Mouse (Mus musculus) MEL (cell line): ENCODE measurements around the gene Ap1b1. TPM values are rescaled to one million over a fixed set of nuclear protein-coding genes. Genes with fewer than 3 reads are reported as not detected.

Experiments
- DNase-seq: peaks from one replicate; pipeline ENCODE4 v3.0.0; 2011; ENCODE audit warnings: low read depth, low spot score
- H3K27ac ChIP-seq: 2 replicates; pipeline ENCODE4 v1.5.1; 2012; ENCODE audit warnings: low read depth, mild to moderate bottlenecking, control low read depth, low read length, moderate library complexity; ENCODE audit not compliant: control insufficient read depth
- H3K27me3 ChIP-seq, 2 experiments: fragments of 150-350 bp in 1 of 2; sonication (generic) in 1 of 2; 2 replicates each; pipeline ENCODE4 v1.6.1; 2012; ENCODE audit warnings: low read length in 2 of 2, mild to moderate bottlenecking in 2 of 2, improper control_type of control experiment in 1 of 2, moderate library complexity in 1 of 2; ENCODE audit not compliant: insufficient read depth in 2 of 2, control insufficient read depth in 1 of 2
- H3K36me3 ChIP-seq, 2 experiments: 2 replicates each; pipeline ENCODE4 v1.6.1; 2012 to 2014; ENCODE audit warnings: low read length in 2 of 2, improper control_type of control experiment in 1 of 2, inconsistent platforms in 1 of 2, mild to moderate bottlenecking in 1 of 2; ENCODE audit not compliant: insufficient read depth in 2 of 2, control insufficient read depth in 1 of 2
- H3K4me1 ChIP-seq, 2 experiments: fragments of 150-350 bp in 1 of 2; sonication (generic) in 1 of 2; 2 replicates each; pipeline ENCODE4 v1.6.1; 2012; ENCODE audit warnings: low read length in 2 of 2, improper control_type of control experiment in 1 of 2, mild to moderate bottlenecking in 1 of 2; ENCODE audit not compliant: insufficient read depth in 2 of 2, control insufficient read depth in 1 of 2
- H3K4me3 ChIP-seq, 2 experiments: fragments of 150-350 bp in 1 of 2; sonication (generic) in 1 of 2; 2 replicates each; pipeline ENCODE4 v1.5.1; 2012; ENCODE audit warnings: low read depth in 2 of 2, low read length in 2 of 2, mild to moderate bottlenecking in 2 of 2, moderate library complexity in 2 of 2, control low read depth in 1 of 2, improper control_type of control experiment in 1 of 2; ENCODE audit not compliant: control insufficient read depth in 1 of 2, insufficient read depth in 1 of 2
- H3K79me2 ChIP-seq: 2 replicates; pipeline ENCODE4 v1.6.1; 2012; ENCODE audit warnings: mild to moderate bottlenecking, low read length, moderate library complexity; ENCODE audit not compliant: control insufficient read depth, poor library complexity, insufficient read depth
- H3K9ac ChIP-seq: 2 replicates; pipeline ENCODE4 v1.6.1; 2012; ENCODE audit warnings: low read depth, mild to moderate bottlenecking, control low read depth, low read length, moderate library complexity; ENCODE audit not compliant: control insufficient read depth, poor library complexity, severe bottlenecking
- H3K9me3 ChIP-seq: fragments of 150-350 bp; sonication (generic); replicated peaks from 2 replicates; pipeline ENCODE4 v1.6.1; 2012; ENCODE audit warnings: mild to moderate bottlenecking, low read length, improper control_type of control experiment, moderate library complexity; ENCODE audit not compliant: insufficient read depth
- BHLHE40 ChIP-seq: IDR thresholded peaks from 2 replicates; pipeline ENCODE4 v1.6.1; 2012; ENCODE audit warnings: low read depth, mild to moderate bottlenecking, inconsistent platforms, low read length, improper control_type of control experiment, borderline replicate concordance
- CHD1 ChIP-seq: IDR thresholded peaks from 2 replicates; pipeline ENCODE4 v1.6.1; 2012; ENCODE audit warnings: low read depth, mild to moderate bottlenecking, inconsistent platforms, low read length, improper control_type of control experiment
- CHD2 ChIP-seq: IDR thresholded peaks from 2 replicates; pipeline ENCODE4 v1.6.1; 2011; ENCODE audit warnings: low read length, improper control_type of control experiment
- CTCF ChIP-seq, 3 experiments: IDR thresholded peaks in 2 of 3; conservative IDR thresholded peaks in 1 of 3; 2 replicates each; pipeline ENCODE4 v1.5.1; 2011 to 2012; ENCODE audit warnings: low read length in 3 of 3, low read depth in 2 of 3, mild to moderate bottlenecking in 2 of 3, improper control_type of control experiment in 1 of 3, inconsistent platforms in 1 of 3, mixed read lengths in 1 of 3, moderate library complexity in 1 of 3; ENCODE audit not compliant: control insufficient read depth in 1 of 3, insufficient read depth in 1 of 3, poor library complexity in 1 of 3, severe bottlenecking in 1 of 3
- E2F4 ChIP-seq: IDR thresholded peaks from 2 replicates; pipeline ENCODE4 v1.6.1; 2011; ENCODE audit warnings: low read depth, low read length, improper control_type of control experiment, borderline replicate concordance
- ELF1 ChIP-seq: IDR thresholded peaks from 2 replicates; pipeline ENCODE4 v1.6.1; 2014; ENCODE audit warnings: low read depth, mild to moderate bottlenecking, inconsistent platforms, low read length, improper control_type of control experiment, moderate library complexity
- EP300 ChIP-seq, 2 experiments: IDR thresholded peaks; 2 replicates each; pipeline ENCODE4 v1.6.1; 2011; ENCODE audit warnings: improper control_type of control experiment in 2 of 2, low read length in 2 of 2, low read depth in 1 of 2, mild to moderate bottlenecking in 1 of 2
- ETS1 ChIP-seq: IDR thresholded peaks from 2 replicates; pipeline ENCODE4 v1.6.1; 2012; ENCODE audit warnings: low read depth, mild to moderate bottlenecking, inconsistent platforms, low read length, improper control_type of control experiment, moderate library complexity
- GABPA ChIP-seq: IDR thresholded peaks from 2 replicates; pipeline ENCODE4 v1.6.1; 2012; ENCODE audit warnings: low read depth, mild to moderate bottlenecking, inconsistent platforms, low read length, improper control_type of control experiment, moderate library complexity
- GATA1 ChIP-seq: IDR thresholded peaks from 2 replicates; pipeline ENCODE4 v1.6.1; 2011; ENCODE audit warnings: low read depth, low read length, improper control_type of control experiment
- HCFC1 ChIP-seq: IDR thresholded peaks from 2 replicates; pipeline ENCODE4 v1.6.1; 2012; ENCODE audit warnings: low read depth, mild to moderate bottlenecking, inconsistent platforms, low read length, improper control_type of control experiment, moderate library complexity
- JUND ChIP-seq: IDR thresholded peaks from 2 replicates; pipeline ENCODE4 v1.6.1; 2011; ENCODE audit warnings: low read depth, mild to moderate bottlenecking, improper control_type of control experiment, low read length
- KAT2A ChIP-seq: conservative IDR thresholded peaks from 2 replicates; pipeline ENCODE4 v1.6.1; 2012; ENCODE audit warnings: low read depth, low read length, improper control_type of control experiment, inconsistent platforms
- MAFK ChIP-seq: IDR thresholded peaks from 2 replicates; pipeline ENCODE4 v1.6.1; 2011; ENCODE audit warnings: low read depth, mild to moderate bottlenecking, low read length, improper control_type of control experiment, borderline replicate concordance
- MAX ChIP-seq: IDR thresholded peaks from 2 replicates; pipeline ENCODE4 v1.6.1; 2011; ENCODE audit warnings: low read length, improper control_type of control experiment
- MAZ ChIP-seq: IDR thresholded peaks from 2 replicates; pipeline ENCODE4 v1.6.1; 2012; ENCODE audit warnings: low read depth, mild to moderate bottlenecking, inconsistent platforms, low read length, improper control_type of control experiment
- MEF2A ChIP-seq: IDR thresholded peaks from 2 replicates; pipeline ENCODE4 v1.6.1; 2014; ENCODE audit warnings: low read depth, mild to moderate bottlenecking, inconsistent platforms, low read length, improper control_type of control experiment; ENCODE audit not compliant: poor library complexity, insufficient replicate concordance, severe bottlenecking; ENCODE audit errors: extremely low read depth
- MXI1 ChIP-seq: IDR thresholded peaks from 2 replicates; pipeline ENCODE4 v1.6.1; 2011; ENCODE audit warnings: mild to moderate bottlenecking, low read depth, low read length, improper control_type of control experiment
- MYB ChIP-seq: IDR thresholded peaks from 2 replicates; pipeline ENCODE4 v1.6.1; 2011; ENCODE audit warnings: mild to moderate bottlenecking, low read depth, low read length, improper control_type of control experiment
- MYC ChIP-seq: IDR thresholded peaks from 2 replicates; pipeline ENCODE4 v1.6.1; 2011; ENCODE audit warnings: low read depth, mild to moderate bottlenecking, low read length, improper control_type of control experiment, moderate library complexity
- NELFE ChIP-seq: IDR thresholded peaks from 2 replicates; pipeline ENCODE4 v1.6.1; 2011; ENCODE audit warnings: low read depth, low read length, improper control_type of control experiment
- NRF1 ChIP-seq: IDR thresholded peaks from 2 replicates; pipeline ENCODE4 v1.6.1; 2014; ENCODE audit warnings: low read depth, mild to moderate bottlenecking, inconsistent platforms, low read length, improper control_type of control experiment, moderate library complexity; ENCODE audit not compliant: poor library complexity, insufficient read depth, severe bottlenecking
- POLR2A ChIP-seq, 2 experiments: IDR thresholded peaks; 2 replicates each; pipeline ENCODE4 v1.6.1; 2011 to 2012; ENCODE audit warnings: low read length in 2 of 2, mild to moderate bottlenecking in 2 of 2, control low read depth in 1 of 2, improper control_type of control experiment in 1 of 2, low read depth in 1 of 2, moderate library complexity in 1 of 2; ENCODE audit not compliant: control insufficient read depth in 1 of 2, insufficient read depth in 1 of 2, poor library complexity in 1 of 2
- POLR2AphosphoS2 ChIP-seq: IDR thresholded peaks from 2 replicates; pipeline ENCODE4 v1.6.1; 2011; ENCODE audit warnings: low read length, improper control_type of control experiment
- POLR2AphosphoS5 ChIP-seq: IDR thresholded peaks from 2 replicates; pipeline ENCODE4 v1.6.1; 2012; ENCODE audit warnings: low read depth, borderline replicate concordance, mild to moderate bottlenecking, inconsistent platforms, low read length, moderate library complexity, mixed read lengths
- RAD21 ChIP-seq: IDR thresholded peaks from 2 replicates; pipeline ENCODE4 v1.6.1; 2011; ENCODE audit warnings: mild to moderate bottlenecking, low read depth, low read length, improper control_type of control experiment
- RCOR1 ChIP-seq: IDR thresholded peaks from 2 replicates; pipeline ENCODE4 v1.6.1; 2012; ENCODE audit warnings: low read depth, mild to moderate bottlenecking, inconsistent platforms, low read length, improper control_type of control experiment
- SIN3A ChIP-seq: IDR thresholded peaks from 2 replicates; pipeline ENCODE4 v1.6.1; 2012; ENCODE audit warnings: low read length, improper control_type of control experiment, inconsistent platforms
- SMC3 ChIP-seq: IDR thresholded peaks from 2 replicates; pipeline ENCODE4 v1.6.1; 2011; ENCODE audit warnings: low read depth, low read length, improper control_type of control experiment
- TAL1 ChIP-seq: IDR thresholded peaks from 2 replicates; pipeline ENCODE4 v1.6.1; 2012; ENCODE audit warnings: mild to moderate bottlenecking, inconsistent platforms, low read length, moderate library complexity, mixed read lengths
- TBP ChIP-seq: IDR thresholded peaks from 2 replicates; pipeline ENCODE4 v1.8.0; 2011; ENCODE audit warnings: low read depth, low read length, improper control_type of control experiment
- TCF12 ChIP-seq: IDR thresholded peaks from 2 replicates; pipeline ENCODE4 v1.6.1; 2014; ENCODE audit warnings: low read depth, mild to moderate bottlenecking, inconsistent platforms, low read length, improper control_type of control experiment, moderate library complexity
- UBTF ChIP-seq: IDR thresholded peaks from 2 replicates; pipeline ENCODE4 v1.6.1; 2012; ENCODE audit warnings: low read depth, mild to moderate bottlenecking, inconsistent platforms, low read length, improper control_type of control experiment, moderate library complexity, borderline replicate concordance; ENCODE audit not compliant: insufficient read depth
- USF2 ChIP-seq, 2 experiments: IDR thresholded peaks; 2 replicates each; pipeline ENCODE4 v1.6.1; 2011 to 2012; ENCODE audit warnings: improper control_type of control experiment in 2 of 2, low read length in 2 of 2, borderline replicate concordance in 1 of 2, inconsistent platforms in 1 of 2, low read depth in 1 of 2, mild to moderate bottlenecking in 1 of 2; ENCODE audit not compliant: insufficient read depth in 1 of 2
- ZC3H11A ChIP-seq: IDR thresholded peaks from 2 replicates; pipeline ENCODE4 v1.6.1; 2012; ENCODE audit warnings: low read depth, mild to moderate bottlenecking, inconsistent platforms, low read length, improper control_type of control experiment
- ZKSCAN1 ChIP-seq: IDR thresholded peaks from 2 replicates; pipeline ENCODE4 v1.6.1; 2012; ENCODE audit warnings: low read depth, mild to moderate bottlenecking, inconsistent platforms, low read length, improper control_type of control experiment, moderate library complexity
- ZMIZ1 ChIP-seq: IDR thresholded peaks from 2 replicates; pipeline ENCODE4 v1.6.1; 2012; ENCODE audit warnings: low read depth, mild to moderate bottlenecking, inconsistent platforms, low read length, improper control_type of control experiment, moderate library complexity
- ZNF384 ChIP-seq: IDR thresholded peaks from 2 replicates; pipeline ENCODE4 v1.6.1; 2012; ENCODE audit warnings: low read depth, mild to moderate bottlenecking, inconsistent platforms, low read length, improper control_type of control experiment
- polyA plus RNA-seq, 2 experiments: library from polyadenylated mRNA; stranded (reverse) in 1 of 2; unstranded in 1 of 2; fragments of >175 nt in 1 of 2; fragments of >200 nt in 1 of 2; gene quantifications; 2 replicates each; pipeline versions ENCODE4 v1.2.1 to v1.2.4; 2012; ENCODE audit warnings: low replicate concordance in 2 of 2, low read depth in 1 of 2; ENCODE audit not compliant: insufficient read length in 2 of 2, insufficient read depth in 1 of 2, missing spikeins in 1 of 2
- total RNA-seq: library from RNA; depleted of rRNA; stranded (reverse); fragments of 300-350 nt; gene quantifications from 2 replicates; pipeline ENCODE4 v1.2.3, GENCODE M21; 2012

Ap1b1 gene
- total and polyA plus RNA-seq, 3 experiments = 60.1 to 79.3 TPM; not detected in 1

DNA sequence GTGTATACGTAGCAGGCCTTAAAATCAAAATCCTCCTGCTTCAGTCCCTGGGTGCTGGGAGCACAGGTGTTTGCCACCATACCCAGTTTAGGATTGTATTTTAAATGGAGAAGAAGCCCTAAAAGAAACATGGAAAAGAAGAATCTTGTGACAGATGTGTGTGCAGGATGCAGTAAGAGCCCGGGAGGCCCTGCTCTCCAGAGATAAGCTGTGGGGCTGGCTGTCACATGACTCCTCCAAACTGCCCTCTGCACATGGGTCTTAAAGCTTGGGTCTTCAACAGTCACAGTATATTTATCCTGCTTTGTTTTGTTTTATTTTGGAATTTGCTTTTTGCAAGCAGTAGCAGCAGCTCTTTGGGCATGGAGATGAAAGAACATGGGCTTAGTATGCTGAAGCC lies 19.1 kb upstream of the Ap1b1 start:
- DNase-seq = peak; percentile 88
- H3K9ac ChIP-seq = peak overlapping the region; percentile 51
- H3K9me3 ChIP-seq = no peaks in the 10 kb centered on the region
- no peak overlapping the region for H3K4me3 ChIP-seq
- peak overlapping the region; percentile 86 for H3K27ac ChIP-seq
- no peaks in the 10 kb centered on the region for H3K79me2 ChIP-seq
- H3K4me1 ChIP-seq = peaks cover 15 to 23% of the 10 kb centered on the region in 2 experiments
- no peaks in the 10 kb centered on the region for H3K27me3 ChIP-seq
- H3K36me3 ChIP-seq = peaks cover 0 to 19% of the 10 kb centered on the region in 2 experiments; a peak in 2 of 4 replicates
- TF ChIP-seq ETS1 (peak; percentile 78), POLR2A (IDR thresholded peaks at IDR 0.05; ENCODE audit: control insufficient read depth in 1 of 2, insufficient read depth in 1 of 2, low read depth in 1 of 2, low read length in 2 of 2, poor library complexity in 1 of 2) (0 out of 4 replicates have a peak, but pooled peaks of 1 of the 2 experiments have one; percentile 39), JUND (no peak), TCF12 (peak; percentile 95), MAFK (no peak), CHD2 (no peak), RCOR1 (peak; percentile 71), MXI1 (peak; percentile 91), NRF1 (no peak), MAX (peak; percentile 94), MYB (peak; percentile 77), MAZ (peak; percentile 59; the same call in 1 of the 2 replicates), ELF1 (no peak), SIN3A (peak; percentile 88), GATA1 (peak; percentile 97), GABPA (no peak), MEF2A (no peak), TBP (peak; percentile 72; the same call in 1 of the 2 replicates), EP300 (IDR thresholded peaks at IDR 0.05; ENCODE audit: low read depth in 1 of 2, low read length in 2 of 2) (peak; percentile 90 to 94), ZMIZ1 (no peak), TAL1 (peak; percentile 96), CHD1 (no peak), BHLHE40 (peak; percentile 87), SMC3 (no peak), MYC (peak; percentile 89), ZC3H11A (no peak), ZKSCAN1 (no peak), E2F4 (no peak), USF2 (IDR thresholded peaks at IDR 0.05; ENCODE audit: borderline replicate concordance in 1 of 2, insufficient read depth in 1 of 2, low read depth in 1 of 2, low read length in 2 of 2) (peak; percentile 65 to 82), CTCF (IDR thresholded peaks at IDR 0.05 in 2 of 3, conservative IDR thresholded peaks at IDR 0.05 in 1 of 3; ENCODE audit: control insufficient read depth in 1 of 3, insufficient read depth in 1 of 3, low read depth in 2 of 3, low read length in 3 of 3, poor library complexity in 1 of 3, severe bottlenecking in 1 of 3) (no peak), POLR2AphosphoS5 (no peak), HCFC1 (peak; percentile 61), UBTF (no peak), NELFE (no peak), KAT2A (no peak), ZNF384 (no peak), POLR2AphosphoS2 (no peak), RAD21 (no peak)
